Mouse (Mus musculus) MEL (cell line): Measurements from ENCODE around the gene Ppp1r35.
A peak's percentile ranks its signal among the peaks of the same experiment; 100 is the strongest.

Experiments
- CTCF ChIP-seq, 3 experiments: IDR thresholded peaks in 2 of 3; conservative IDR thresholded peaks in 1 of 3; 2 replicates each; pipeline ENCODE4 v1.5.1; 2011 to 2012; ENCODE audit warnings: low read length in 3 of 3, low read depth in 2 of 3, mild to moderate bottlenecking in 2 of 3, improper control_type of control experiment in 1 of 3, inconsistent platforms in 1 of 3, mixed read lengths in 1 of 3, moderate library complexity in 1 of 3; ENCODE audit not compliant: control insufficient read depth in 1 of 3, insufficient read depth in 1 of 3, poor library complexity in 1 of 3, severe bottlenecking in 1 of 3
- EP300 ChIP-seq, 2 experiments: IDR thresholded peaks; 2 replicates each; pipeline ENCODE4 v1.6.1; 2011; ENCODE audit warnings: improper control_type of control experiment in 2 of 2, low read length in 2 of 2, low read depth in 1 of 2, mild to moderate bottlenecking in 1 of 2
- GATA1 ChIP-seq: IDR thresholded peaks from 2 replicates; pipeline ENCODE4 v1.6.1; 2011; ENCODE audit warnings: low read depth, low read length, improper control_type of control experiment
- JUND ChIP-seq: IDR thresholded peaks from 2 replicates; pipeline ENCODE4 v1.6.1; 2011; ENCODE audit warnings: low read depth, mild to moderate bottlenecking, improper control_type of control experiment, low read length
- MAX ChIP-seq: IDR thresholded peaks from 2 replicates; pipeline ENCODE4 v1.6.1; 2011; ENCODE audit warnings: low read length, improper control_type of control experiment
- NELFE ChIP-seq: IDR thresholded peaks from 2 replicates; pipeline ENCODE4 v1.6.1; 2011; ENCODE audit warnings: low read depth, low read length, improper control_type of control experiment
- POLR2A ChIP-seq, 2 experiments: IDR thresholded peaks; 2 replicates each; pipeline ENCODE4 v1.6.1; 2011 to 2012; ENCODE audit warnings: low read length in 2 of 2, mild to moderate bottlenecking in 2 of 2, control low read depth in 1 of 2, improper control_type of control experiment in 1 of 2, low read depth in 1 of 2, moderate library complexity in 1 of 2; ENCODE audit not compliant: control insufficient read depth in 1 of 2, insufficient read depth in 1 of 2, poor library complexity in 1 of 2
- TAL1 ChIP-seq: IDR thresholded peaks from 2 replicates; pipeline ENCODE4 v1.6.1; 2012; ENCODE audit warnings: mild to moderate bottlenecking, inconsistent platforms, low read length, moderate library complexity, mixed read lengths
- TBP ChIP-seq: IDR thresholded peaks from 2 replicates; pipeline ENCODE4 v1.8.0; 2011; ENCODE audit warnings: low read depth, low read length, improper control_type of control experiment
- TCF12 ChIP-seq: IDR thresholded peaks from 2 replicates; pipeline ENCODE4 v1.6.1; 2014; ENCODE audit warnings: low read depth, mild to moderate bottlenecking, inconsistent platforms, low read length, improper control_type of control experiment, moderate library complexity
- UBTF ChIP-seq: IDR thresholded peaks from 2 replicates; pipeline ENCODE4 v1.6.1; 2012; ENCODE audit warnings: low read depth, mild to moderate bottlenecking, inconsistent platforms, low read length, improper control_type of control experiment, moderate library complexity, borderline replicate concordance; ENCODE audit not compliant: insufficient read depth
- USF1 ChIP-seq: IDR thresholded peaks from 2 replicates; pipeline ENCODE4 v1.6.1; 2014; ENCODE audit warnings: low read depth, mild to moderate bottlenecking, inconsistent platforms, low read length, improper control_type of control experiment, moderate library complexity
- ZNF384 ChIP-seq: IDR thresholded peaks from 2 replicates; pipeline ENCODE4 v1.6.1; 2012; ENCODE audit warnings: low read depth, mild to moderate bottlenecking, inconsistent platforms, low read length, improper control_type of control experiment

DNA sequence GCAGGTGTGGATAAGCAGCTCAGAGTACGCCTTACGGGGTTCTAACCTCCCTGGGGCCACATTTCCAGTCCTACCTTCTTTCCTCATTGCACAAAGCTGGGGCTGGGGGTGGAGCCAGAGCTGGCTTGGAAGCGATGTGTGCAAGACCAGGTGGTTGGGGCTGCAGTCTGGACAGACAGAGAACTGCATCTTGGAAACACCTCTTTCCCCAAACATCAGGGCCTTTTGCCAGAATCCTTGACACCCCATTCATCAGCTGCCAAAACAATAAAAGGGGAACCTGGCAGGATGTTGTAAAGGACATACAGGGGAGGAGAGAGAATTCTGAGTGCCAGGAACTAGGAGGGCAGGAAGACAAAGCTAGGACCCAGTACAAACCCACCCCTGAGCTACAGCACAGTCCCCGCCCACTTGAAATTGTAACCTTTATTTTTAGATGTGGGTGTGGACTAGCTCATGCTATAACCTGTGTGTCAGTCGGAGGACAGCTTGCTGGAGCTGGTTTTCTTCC, 2.2 kb upstream of the Ppp1r35 start:
- no peak for TF ChIP-seq TAL1
- TF ChIP-seq MAX: no peak
- TF ChIP-seq UBTF: no peak
- no peak for TF ChIP-seq EP300 (IDR thresholded peaks at IDR 0.05; ENCODE audit: low read depth in 1 of 2, low read length in 2 of 2)
- TF ChIP-seq USF1: no peak
- TF ChIP-seq CTCF (IDR thresholded peaks at IDR 0.05 in 2 of 3, conservative IDR thresholded peaks at IDR 0.05 in 1 of 3; ENCODE audit: control insufficient read depth in 1 of 3, insufficient read depth in 1 of 3, low read depth in 2 of 3, low read length in 3 of 3, poor library complexity in 1 of 3, severe bottlenecking in 1 of 3): no peak
- 0 out of 2 replicates have a peak, but pooled peaks have one; percentile 13 for TF ChIP-seq TCF12
- TF ChIP-seq POLR2A (IDR thresholded peaks at IDR 0.05; ENCODE audit: control insufficient read depth in 1 of 2, insufficient read depth in 1 of 2, low read depth in 1 of 2, low read length in 2 of 2, poor library complexity in 1 of 2): no peak
- no peak for TF ChIP-seq GATA1
- no peak for TF ChIP-seq TBP
- no peak for TF ChIP-seq NELFE
- no peak for TF ChIP-seq ZNF384
- TF ChIP-seq JUND: no peak
